Mouse (Mus musculus) midbrain, embryonic 10.5 days (tissue): ENCODE measurements around the gene Tmem132c. TPM values are rescaled to one million over a fixed set of nuclear protein-coding genes. Genes with fewer than 3 reads are reported as not detected.
A peak's percentile ranks its signal among the peaks of the same experiment; 100 is the strongest.

Experiments
- DNase-seq: peaks from one replicate; pipeline ENCODE4 v3.0.0-alpha.2; 2017; ENCODE audit warnings: low spot score
- H3K27ac ChIP-seq: fragments of 300-500 bp; sonication (generic); replicated peaks from 2 replicates; pipeline ENCODE4 v1.5.1; 2016; ENCODE audit warnings: mild to moderate bottlenecking
- H3K27me3 ChIP-seq: fragments of 300-500 bp; sonication (generic); 2 replicates; pipeline ENCODE4 v1.6.1; 2016; ENCODE audit warnings: low read depth, mild to moderate bottlenecking; ENCODE audit not compliant: poor library complexity, severe bottlenecking
- H3K36me3 ChIP-seq: fragments of 300-500 bp; sonication (generic); 2 replicates; pipeline ENCODE4 v1.6.1; 2016; ENCODE audit warnings: mild to moderate bottlenecking, moderate library complexity
- H3K4me1 ChIP-seq: fragments of 300-500 bp; sonication (generic); 2 replicates; pipeline ENCODE4 v1.6.1; 2016
- H3K4me3 ChIP-seq: fragments of 300-500 bp; sonication (generic); 2 replicates; pipeline ENCODE4 v1.5.1; 2016; ENCODE audit warnings: mild to moderate bottlenecking, moderate library complexity
- H3K9me3 ChIP-seq: fragments of 300-500 bp; sonication (generic); replicated peaks from 2 replicates; pipeline ENCODE4 v1.6.1; 2016; ENCODE audit warnings: mild to moderate bottlenecking
- whole genome bisulfite sequencing: fragments of 180-500 bp; shearing (Covaris S2); methylation state at CpG from one replicate; pipeline ENCODE4 v1.1.7; 2016; 5-methylcytosine and 5-hydroxymethylcytosine counted together
- polyA plus RNA-seq: library from polyadenylated mRNA; unstranded; fragments of >200 nt; fragmentation: Nextera tagmentation; extraction: Ambion mirVana; gene quantifications from 2 replicates; pipeline ENCODE4 v1.2.1, GENCODE M21; 2016

The Tmem132c gene
- polyA plus RNA-seq, 1 experiment from 2014 or later, result 34.0 TPM

- Histone ChIP-seq H3K36me3 (peaks cover 13% of the 10 kb centered on the region), H3K4me1 (no peaks in the 10 kb centered on the region), H3K27ac (no peak overlapping the region), H3K9me3 (peaks cover 16% of the 10 kb centered on the region), H3K27me3 (no peaks in the 10 kb centered on the region), H3K4me3 (no peak overlapping the region)
- no peak for DNase-seq
- 90% methylated on average over 5 of the region's 5 CpGs for WGBS
Observed at GRCm38 (mm10) chr5:127391187-127391586, 149.6 kb downstream of the Tmem132c start.

- H3K36me3 ChIP-seq, result peaks cover 8% of the 10 kb centered on the region
- no peak for DNase-seq
- no peaks in the 10 kb centered on the region; the same call in 1 of the 2 replicates for H3K9me3 ChIP-seq
- 90% methylated on average over 9 of the region's 9 CpGs for WGBS
- no peaks in the 10 kb centered on the region for H3K27me3 ChIP-seq
- H3K27ac ChIP-seq, result no peak overlapping the region
- no peak overlapping the region for H3K4me3 ChIP-seq
- peaks cover 25% of the 10 kb centered on the region for H3K4me1 ChIP-seq
Observed at GRCm38 (mm10) chr5:127396889-127397288, 155.3 kb downstream of the Tmem132c start.

GRCm38 (mm10) chr5:127398010-127398409 is 156.4 kb downstream of the Tmem132c start:
- Histone ChIP-seq H3K4me3 (0 out of 2 replicates have a peak overlapping the region, but pooled peaks have one; percentile 2), H3K27me3 (no peaks in the 10 kb centered on the region), H3K9me3 (peaks cover 8% of the 10 kb centered on the region), H3K36me3 (peaks cover 14% of the 10 kb centered on the region), H3K4me1 (peaks cover 25% of the 10 kb centered on the region), H3K27ac (peak overlapping the region; percentile 60)
- 13% methylated on average over 7 of the region's 7 CpGs for WGBS
- peak; percentile 33 for DNase-seq

GRCm38 (mm10) chr5:127405391-127406000 is 163.9 kb downstream of the Tmem132c start:
- DNase-seq, result peak; percentile 34

GRCm38 (mm10) chr5:127406014-127406655 is 164.5 kb downstream of the Tmem132c start:
- H3K9me3 ChIP-seq, result peaks cover 12% of the 10 kb centered on the region
- peak overlapping the region; percentile 23; the same call in 1 of the 2 replicates for H3K4me3 ChIP-seq
- peaks cover 18% of the 10 kb centered on the region for H3K36me3 ChIP-seq
- H3K27me3 ChIP-seq, result no peaks in the 10 kb centered on the region
- peak; percentile 66 for DNase-seq
- 17% methylated on average over 9 of the region's 9 CpGs for WGBS
- H3K27ac ChIP-seq, result peak overlapping the region; percentile 81
- H3K4me1 ChIP-seq, result peaks cover 49% of the 10 kb centered on the region

More at GRCm38 (mm10) chr5:127405391-127406000, 163.9 kb downstream of the Tmem132c start:
- H3K4me3 ChIP-seq, result peak overlapping the region; percentile 23; the same call in 1 of the 2 replicates
- H3K27ac ChIP-seq, result peak overlapping the region; percentile 81
- peaks cover 18% of the 10 kb centered on the region for H3K36me3 ChIP-seq
- 53% methylated on average over 18 of the region's 18 CpGs for WGBS
- H3K9me3 ChIP-seq, result peaks cover 12% of the 10 kb centered on the region
- H3K27me3 ChIP-seq, result no peaks in the 10 kb centered on the region
- H3K4me1 ChIP-seq, result peaks cover 46% of the 10 kb centered on the region

- no peaks in the 10 kb centered on the region for H3K27me3 ChIP-seq
- no peak overlapping the region for H3K27ac ChIP-seq
- no peak overlapping the region for H3K4me3 ChIP-seq
- peaks cover 10% of the 10 kb centered on the region for H3K36me3 ChIP-seq
- WGBS, result 80% methylated on average over 7 of the region's 7 CpGs
- 0 out of 2 replicates have a peak, but pooled peaks cover 4% of the 10 kb centered on the region for H3K9me3 ChIP-seq
- no peaks in the 10 kb centered on the region for H3K4me1 ChIP-seq
- DNase-seq, result no peak
Observed at GRCm38 (mm10) chr5:127416536-127416935, 174.9 kb downstream of the Tmem132c start.

- Histone ChIP-seq H3K27me3 (no peaks in the 10 kb centered on the region), H3K9me3 (no peaks in the 10 kb centered on the region), H3K4me3 (no peak overlapping the region), H3K36me3 (no peaks in the 10 kb centered on the region), H3K4me1 (no peaks in the 10 kb centered on the region), H3K27ac (no peak overlapping the region)
- no peak for DNase-seq
Observed at GRCm38 (mm10) chr5:127423936-127424335, 182.3 kb downstream of the Tmem132c start.

GRCm38 (mm10) chr5:127429124-127429523 is 187.5 kb downstream of the Tmem132c start:
- H3K9me3 ChIP-seq, result no peaks in the 10 kb centered on the region; the same call in none of the 2 replicates
- H3K4me3 ChIP-seq, result no peak overlapping the region
- no peaks in the 10 kb centered on the region for H3K4me1 ChIP-seq
- H3K36me3 ChIP-seq, result 0 out of 2 replicates have a peak, but pooled peaks cover 2% of the 10 kb centered on the region
- H3K27ac ChIP-seq, result no peak overlapping the region
- no peaks in the 10 kb centered on the region for H3K27me3 ChIP-seq
- WGBS, result 73% methylated on average over 10 of the region's 10 CpGs
- DNase-seq, result no peak

GRCm38 (mm10) chr5:127431561-127431960 is 190.0 kb downstream of the Tmem132c start:
- WGBS, result 86% methylated on average over 9 of the region's 9 CpGs
- no peak for DNase-seq

GRCm38 (mm10) chr5:127436836-127437235 is 195.2 kb downstream of the Tmem132c start:
- Histone ChIP-seq H3K4me1 (peaks cover 8% of the 10 kb centered on the region), H3K4me3 (no peak overlapping the region), H3K36me3 (peaks cover 17% of the 10 kb centered on the region), H3K9me3 (0 out of 2 replicates have a peak, but pooled peaks cover 5% of the 10 kb centered on the region), H3K27ac (no peak overlapping the region), H3K27me3 (no peaks in the 10 kb centered on the region)
- WGBS, result 95% methylated on average over 5 of the region's 5 CpGs
- no peak for DNase-seq

More at GRCm38 (mm10) chr5:127431561-127431960, 190.0 kb downstream of the Tmem132c start:
- Histone ChIP-seq H3K4me3 (no peak overlapping the region), H3K27me3 (no peaks in the 10 kb centered on the region), H3K36me3 (0 out of 2 replicates have a peak, but pooled peaks cover 2% of the 10 kb centered on the region), H3K27ac (no peak overlapping the region), H3K4me1 (no peaks in the 10 kb centered on the region), H3K9me3 (no peaks in the 10 kb centered on the region; the same call in none of the 2 replicates)

GRCm38 (mm10) chr5:127438639-127439038 is 197.0 kb downstream of the Tmem132c start:
- H3K4me1 ChIP-seq, result peaks cover 21% of the 10 kb centered on the region
- no peak overlapping the region for H3K27ac ChIP-seq
- DNase-seq, result no peak
- H3K36me3 ChIP-seq, result peaks cover 17% of the 10 kb centered on the region
- no peaks in the 10 kb centered on the region for H3K27me3 ChIP-seq
- 93% methylated on average over 4 of the region's 4 CpGs for WGBS
- H3K4me3 ChIP-seq, result no peak overlapping the region
- H3K9me3 ChIP-seq, result 0 out of 2 replicates have a peak, but pooled peaks cover 5% of the 10 kb centered on the region

GRCm38 (mm10) chr5:127441963-127442362 is 200.4 kb downstream of the Tmem132c start:
- Histone ChIP-seq H3K4me1 (peaks cover 21% of the 10 kb centered on the region), H3K4me3 (no peak overlapping the region), H3K27me3 (no peaks in the 10 kb centered on the region), H3K27ac (peak overlapping the region; percentile 33; the same call in 1 of the 2 replicates), H3K36me3 (peaks cover 16% of the 10 kb centered on the region), H3K9me3 (0 out of 2 replicates have a peak, but pooled peaks cover 5% of the 10 kb centered on the region)
- WGBS, result 42% methylated on average over 10 of the region's 10 CpGs
- peak; percentile 28 for DNase-seq

GRCm38 (mm10) chr5:127453580-127453979 is 212.0 kb downstream of the Tmem132c start:
- DNase-seq, result peak; percentile 43
- no peak overlapping the region for H3K27ac ChIP-seq
- H3K27me3 ChIP-seq, result no peaks in the 10 kb centered on the region
- H3K4me3 ChIP-seq, result no peak overlapping the region
- peaks cover 9% of the 10 kb centered on the region for H3K9me3 ChIP-seq
- H3K4me1 ChIP-seq, result peaks cover 5% of the 10 kb centered on the region; the same call in 1 of the 2 replicates
- WGBS, result 28% methylated on average over 4 of the region's 4 CpGs
- peaks cover 3% of the 10 kb centered on the region; the same call in 1 of the 2 replicates for H3K36me3 ChIP-seq
